Mouse (Mus musculus) heart, postnatal 4 days (tissue): ENCODE data around the gene Dmwd. TPM values are rescaled to one million over a fixed set of nuclear protein-coding genes. Genes with fewer than 3 reads are reported as not detected.

Source experiments
- DNase-seq: peaks from one replicate; pipeline ENCODE4 v3.0.0; 2021
- total RNA-seq, 2 experiments: library from RNA; stranded (reverse); gene quantifications; 2 replicates each; pipeline ENCODE4 v1.2.3; 2021

The Dmwd gene
- total RNA-seq, 2 experiments from 2014 or later: 60.3 to 62.9 TPM

GRCm38 (mm10) chr7:19095751-19096110 lies 19.7 kb downstream of the Dmwd start:
- DNase-seq: peak; percentile 85

GRCm38 (mm10) chr7:19096421-19096976 lies 20.5 kb downstream of the Dmwd start:
- DNase-seq: no peak

GRCm38 (mm10) chr7:19097217-19097616 lies 21.2 kb downstream of the Dmwd start:
- no peak for DNase-seq

- DNase-seq: peak; percentile 72
Observed at GRCm38 (mm10) chr7:19097863-19098262, 21.8 kb downstream of the Dmwd start.

- DNase-seq: no peak
Observed at GRCm38 (mm10) chr7:19098811-19099210, 22.8 kb downstream of the Dmwd start.

GRCm38 (mm10) chr7:19100290-19100689 lies 24.3 kb downstream of the Dmwd start:
- no peak for DNase-seq

GRCm38 (mm10) chr7:19103741-19104140 lies 27.7 kb downstream of the Dmwd start:
- no peak for DNase-seq

- DNase-seq: no peak
Observed at GRCm38 (mm10) chr7:19104486-19104885, 28.5 kb downstream of the Dmwd start.

GRCm38 (mm10) chr7:19107436-19107835 lies 31.4 kb downstream of the Dmwd start:
- no peak for DNase-seq

- no peak for DNase-seq
Observed at GRCm38 (mm10) chr7:19109565-19109964, 33.5 kb downstream of the Dmwd start.

GRCm38 (mm10) chr7:19118028-19118771 lies 42.2 kb downstream of the Dmwd start, which contains the start of gene Gm4969:
Gene Gm4969 (minus strand): TSS chr7:19118368.
- DNase-seq: peak; percentile 65

- no peak for DNase-seq
Observed at GRCm38 (mm10) chr7:19119083-19119482, 43.1 kb downstream of the Dmwd start.

- peak; percentile 92 for DNase-seq
Observed at GRCm38 (mm10) chr7:19119631-19120429, 43.8 kb downstream of the Dmwd start, which contains the start of gene Fbxo46. Gene Fbxo46 (plus strand): TSS chr7:19119859.

GRCm38 (mm10) chr7:19121686-19122085 lies 45.7 kb downstream of the Dmwd start:
- no peak for DNase-seq

GRCm38 (mm10) chr7:19124713-19125112 lies 48.7 kb downstream of the Dmwd start:
- no peak for DNase-seq

- no peak for DNase-seq
Observed at GRCm38 (mm10) chr7:19127744-19128143, 51.7 kb downstream of the Dmwd start.

GRCm38 (mm10) chr7:19129396-19129795 lies 53.4 kb downstream of the Dmwd start:
- DNase-seq: no peak

GRCm38 (mm10) chr7:19130657-19131056 lies 54.6 kb downstream of the Dmwd start:
- DNase-seq: no peak

- peak; percentile 98 for DNase-seq
Observed at GRCm38 (mm10) chr7:19131324-19131848, 55.4 kb downstream of the Dmwd start.
